Mouse (Mus musculus) forebrain, embryonic 11.5 days (tissue): ENCODE measurements at regions not wholly inside any gene's neighbourhood (a gene's known extent, or its start where the extent isn't known, plus 50 kb on each side); places are given as distances from the start of the nearest gene placed in this dataset.
"Not testable (repeated sequence)": the region's sequence is repeated elsewhere in the genome, so short reads cannot be mapped to it uniquely, and the experiment has no call there.

ENCODE experiments used
- ATAC-seq: fragments of 200-750 bp; cut with Nextera tagmentation; replicated peaks from 2 replicates; pipeline ENCODE4 v1.8.0; 2017; ENCODE audit warnings: moderate TSS enrichment; ENCODE audit not compliant: low FRiP score
- DNase-seq: peaks from one replicate; pipeline ENCODE4 v3.0.0-alpha.2; 2017; ENCODE audit warnings: low spot score
- H3K27ac ChIP-seq: fragments of 300-500 bp; sonication (generic); 2 replicates; pipeline ENCODE4 v1.5.1; 2014; ENCODE audit warnings: low read depth, low read length
- H3K27me3 ChIP-seq: fragments of 300-500 bp; sonication (generic); 2 replicates; pipeline ENCODE4 v1.6.1; 2014; ENCODE audit warnings: mild to moderate bottlenecking, low read length, mixed read lengths; ENCODE audit not compliant: control insufficient read depth, insufficient read depth
- H3K36me3 ChIP-seq: fragments of 300-500 bp; sonication (generic); 2 replicates; pipeline ENCODE4 v1.6.1; 2014; ENCODE audit warnings: mild to moderate bottlenecking, low read length, moderate library complexity, mixed read lengths; ENCODE audit not compliant: control insufficient read depth, insufficient read depth
- H3K4me1 ChIP-seq: fragments of 300-500 bp; sonication (generic); replicated peaks from 2 replicates; pipeline ENCODE4 v1.6.1; 2014; ENCODE audit warnings: low read length, mixed read lengths; ENCODE audit not compliant: control insufficient read depth, insufficient read depth
- H3K4me2 ChIP-seq: fragments of 300-500 bp; sonication (generic); 2 replicates; pipeline ENCODE4 v1.6.1; 2014; ENCODE audit warnings: low read depth, mild to moderate bottlenecking, low read length, moderate library complexity, mixed read lengths; ENCODE audit not compliant: severe bottlenecking
- H3K4me3 ChIP-seq: fragments of 300-500 bp; sonication (generic); 2 replicates; pipeline ENCODE4 v1.5.1; 2014; ENCODE audit warnings: low read depth, low read length
- H3K9ac ChIP-seq: fragments of 300-500 bp; sonication (generic); 2 replicates; pipeline ENCODE4 v1.6.1; 2014; ENCODE audit warnings: low read length
- H3K9me3 ChIP-seq: fragments of 300-500 bp; sonication (generic); 2 replicates; pipeline ENCODE4 v1.6.1; 2016; ENCODE audit warnings: low read length, mixed read lengths; ENCODE audit not compliant: control insufficient read depth
- WGBS: fragments of 180-500 bp; shearing (Covaris S2); extraction: QIAGEN DNeasy Blood & Tissue Kit; methylation state at CpG from one replicate; pipeline ENCODE4 v1.1.7; 2014; 5-methylcytosine and 5-hydroxymethylcytosine counted together

DNA sequence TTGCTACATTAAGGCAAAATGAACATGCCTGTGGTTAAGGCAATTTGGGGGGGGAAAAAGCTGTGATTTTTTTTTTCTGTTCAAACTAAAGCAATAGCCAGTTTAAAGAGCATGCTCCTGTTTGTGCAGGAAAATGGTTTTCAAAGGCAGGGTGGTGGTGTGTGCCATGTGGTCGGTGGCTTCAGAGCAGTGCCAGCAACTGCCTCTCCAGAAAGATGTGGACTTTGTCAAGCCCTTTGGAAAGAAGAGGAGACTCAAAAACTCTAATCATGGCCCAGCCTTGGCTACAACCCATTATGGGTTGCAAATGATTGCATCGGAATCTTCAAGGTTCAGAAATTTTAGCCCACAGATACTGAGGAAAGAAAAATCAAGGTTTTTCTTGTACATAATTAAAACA is 382.4 kb upstream of the Arid1b start:
- 93% methylated on average over 2 of the region's 2 CpGs for WGBS
- no peak for DNase-seq
- Histone ChIP-seq H3K36me3 (no peaks in the 10 kb centered on the region), H3K9ac (no peak overlapping the region), H3K4me3 (no peak overlapping the region), H3K4me1 (no peaks in the 10 kb centered on the region), H3K27me3 (no peaks in the 10 kb centered on the region), H3K4me2 (no peak overlapping the region), H3K9me3 (no peaks in the 10 kb centered on the region), H3K27ac (no peak overlapping the region)
- ATAC-seq = no peak

DNA sequence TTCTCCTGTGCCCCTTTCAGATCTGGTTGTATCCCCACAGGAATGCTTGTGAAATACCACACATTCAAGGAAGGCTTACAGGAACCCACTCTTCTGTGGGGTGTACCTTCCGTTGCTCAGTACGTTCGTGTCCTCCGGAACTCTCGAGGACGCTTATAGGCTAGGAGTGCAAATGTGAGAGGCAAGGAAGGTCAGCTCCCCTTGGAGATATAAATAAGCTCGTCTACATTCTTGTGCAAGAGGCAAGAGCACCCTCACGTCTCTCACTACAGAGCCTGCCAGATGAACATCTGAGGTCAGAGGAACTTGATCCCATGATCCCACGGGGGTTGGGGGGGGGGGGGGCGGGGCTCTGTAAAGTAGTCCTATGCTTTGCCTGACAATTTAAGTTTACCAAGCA is 382.0 kb upstream of the Arid1b start:
- ATAC-seq (no peak), DNase-seq (no peak)
- H3K4me1 ChIP-seq = no peaks in the 10 kb centered on the region
- H3K27me3 ChIP-seq = no peaks in the 10 kb centered on the region
- H3K36me3 ChIP-seq = no peaks in the 10 kb centered on the region
- WGBS = 65% methylated on average over 10 of the region's 10 CpGs
- H3K9me3 ChIP-seq = no peaks in the 10 kb centered on the region
- H3K27ac ChIP-seq = no peak overlapping the region
- H3K4me3 ChIP-seq = no peak overlapping the region
- no peak overlapping the region for H3K9ac ChIP-seq
- no peak overlapping the region for H3K4me2 ChIP-seq

DNA sequence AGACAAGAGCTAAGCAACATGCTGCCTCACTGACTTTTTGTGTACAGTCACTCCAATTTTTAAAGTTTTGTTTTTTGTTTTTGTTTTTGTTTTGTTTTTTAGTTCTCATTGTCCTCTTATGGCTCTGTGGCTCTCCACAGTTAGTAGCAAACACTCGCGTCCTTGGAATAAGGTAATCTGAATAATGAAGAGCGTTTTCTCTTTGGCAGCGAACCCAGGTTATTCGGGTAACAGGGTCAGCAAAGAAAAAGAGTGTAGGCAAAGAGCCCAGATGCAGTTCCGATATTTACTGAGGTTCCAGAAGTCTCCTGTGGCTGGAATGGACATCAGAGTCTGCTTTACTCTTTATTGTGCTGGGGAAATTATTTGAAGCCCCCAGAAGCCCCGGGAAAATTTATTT is 381.4 kb upstream of the Arid1b start:
- no peak overlapping the region for H3K27ac ChIP-seq
- H3K9me3 ChIP-seq = no peaks in the 10 kb centered on the region
- no peak overlapping the region for H3K4me3 ChIP-seq
- no peaks in the 10 kb centered on the region for H3K4me1 ChIP-seq
- no peak overlapping the region for H3K9ac ChIP-seq
- no peak for ATAC-seq
- no peaks in the 10 kb centered on the region for H3K36me3 ChIP-seq
- 90% methylated on average over 7 of the region's 7 CpGs for WGBS
- no peak overlapping the region for H3K4me2 ChIP-seq
- no peaks in the 10 kb centered on the region for H3K27me3 ChIP-seq
- no peak for DNase-seq

DNA sequence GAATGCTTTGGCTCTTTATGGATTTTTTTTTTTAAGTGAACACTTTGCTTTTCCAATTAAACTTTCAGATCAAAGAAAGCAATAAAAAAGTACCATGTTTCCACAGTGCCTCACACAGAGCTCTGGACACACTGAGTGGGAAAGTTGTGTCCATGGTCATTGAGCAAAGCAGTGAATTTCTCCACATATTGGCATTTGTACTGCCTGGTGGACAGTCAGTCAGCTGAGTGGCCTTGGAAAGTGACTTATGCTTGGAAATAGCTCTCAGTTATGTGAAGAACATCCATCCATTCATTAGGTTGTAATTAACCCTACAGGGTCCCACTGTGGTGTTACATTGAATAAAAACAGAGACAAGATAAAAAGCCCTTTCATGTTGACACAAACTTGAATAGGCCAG is 373.8 kb upstream of the Arid1b start:
- no peak overlapping the region for H3K4me2 ChIP-seq
- no peak for DNase-seq

DNA sequence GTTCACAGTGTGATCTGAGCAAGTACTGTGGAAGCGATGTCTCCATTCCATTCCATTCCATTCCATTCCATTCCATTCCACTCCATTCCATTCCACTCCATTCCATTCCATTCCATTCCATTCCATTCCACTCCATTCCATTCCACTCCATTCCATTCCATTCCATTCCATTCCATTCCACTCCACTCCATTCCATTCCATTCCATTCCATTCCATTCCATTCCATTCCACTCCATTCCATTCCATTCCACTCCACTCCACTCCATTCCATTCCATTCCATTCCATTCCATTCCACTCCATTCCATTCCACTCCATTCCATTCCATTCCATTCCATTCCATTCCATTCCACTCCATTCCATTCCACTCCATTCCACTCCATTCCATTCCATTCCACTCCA is 368.0 kb upstream of the Arid1b start:
- H3K4me2 ChIP-seq, H3K27ac ChIP-seq, H3K36me3 ChIP-seq, ATAC-seq, H3K4me1 ChIP-seq, H3K4me3 ChIP-seq, DNase-seq, H3K27me3 ChIP-seq, H3K9ac ChIP-seq, H3K9me3 ChIP-seq: not testable (repeated sequence)
- WGBS = 100% methylated on average over 1 of the region's 1 CpGs

More for the DNA sequence above, 373.8 kb upstream of the Arid1b start:
- no peak for ATAC-seq
- no peaks in the 10 kb centered on the region for H3K9me3 ChIP-seq
- H3K9ac ChIP-seq = no peak overlapping the region
- H3K36me3 ChIP-seq = no peaks in the 10 kb centered on the region
- H3K4me3 ChIP-seq = no peak overlapping the region
- H3K4me1 ChIP-seq = no peaks in the 10 kb centered on the region
- no peaks in the 10 kb centered on the region for H3K27me3 ChIP-seq
- no peak overlapping the region for H3K27ac ChIP-seq

DNA sequence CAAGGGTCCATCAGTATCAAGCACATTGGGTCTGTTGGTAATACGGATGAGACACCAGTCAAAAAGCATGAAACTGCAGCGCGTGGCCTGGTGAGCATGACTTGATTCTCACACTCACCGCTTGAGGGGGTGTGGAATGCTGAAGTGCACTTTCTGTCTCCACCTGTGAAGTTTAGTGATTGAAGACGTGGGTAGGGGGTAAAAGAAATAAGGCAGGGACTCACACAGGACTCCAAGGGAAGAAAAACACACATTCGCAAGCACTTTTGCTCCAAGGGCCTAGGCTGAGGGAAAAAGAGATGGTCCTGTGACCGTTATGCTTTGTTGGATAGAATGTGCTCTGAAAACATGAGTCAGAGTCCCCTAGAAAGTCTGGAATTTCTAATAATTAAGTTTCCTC is 366.6 kb upstream of the Arid1b start:
- H3K27me3 ChIP-seq = no peaks in the 10 kb centered on the region
- no peaks in the 10 kb centered on the region for H3K9me3 ChIP-seq
- WGBS = 86% methylated on average over 7 of the region's 7 CpGs
- no peak for ATAC-seq
- no peak overlapping the region for H3K4me3 ChIP-seq
- no peaks in the 10 kb centered on the region for H3K36me3 ChIP-seq
- no peaks in the 10 kb centered on the region for H3K4me1 ChIP-seq
- DNase-seq = no peak
- no peak overlapping the region for H3K9ac ChIP-seq
- H3K27ac ChIP-seq = no peak overlapping the region
- H3K4me2 ChIP-seq = no peak overlapping the region

DNA sequence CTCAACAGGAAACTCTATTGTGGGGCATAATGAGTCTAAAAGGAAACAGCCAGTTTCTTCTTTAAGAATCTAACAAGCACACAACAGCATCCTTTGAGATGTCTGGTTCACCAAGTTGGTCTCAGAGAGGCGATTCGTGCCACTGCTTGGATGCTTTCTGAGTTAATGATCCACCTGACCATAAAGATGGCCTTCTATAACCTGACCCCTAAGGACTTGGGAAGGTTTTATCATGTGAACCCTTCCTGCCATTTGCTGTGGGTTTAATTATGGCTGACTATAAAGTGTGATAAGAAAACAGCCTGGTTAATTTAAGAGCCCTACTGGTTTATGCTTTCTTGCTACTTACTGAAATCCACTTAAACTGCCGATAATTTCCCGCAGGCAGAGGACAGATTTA is 363.0 kb upstream of the Arid1b start:
- Histone ChIP-seq H3K4me2 (no peak overlapping the region), H3K27ac (no peak overlapping the region), H3K36me3 (no peaks in the 10 kb centered on the region), H3K9ac (no peak overlapping the region), H3K27me3 (no peaks in the 10 kb centered on the region), H3K4me1 (no peaks in the 10 kb centered on the region), H3K9me3 (no peaks in the 10 kb centered on the region), H3K4me3 (no peak overlapping the region)
- WGBS = 94% methylated on average over 4 of the region's 4 CpGs
- DNase-seq (no peak), ATAC-seq (no peak)

DNA sequence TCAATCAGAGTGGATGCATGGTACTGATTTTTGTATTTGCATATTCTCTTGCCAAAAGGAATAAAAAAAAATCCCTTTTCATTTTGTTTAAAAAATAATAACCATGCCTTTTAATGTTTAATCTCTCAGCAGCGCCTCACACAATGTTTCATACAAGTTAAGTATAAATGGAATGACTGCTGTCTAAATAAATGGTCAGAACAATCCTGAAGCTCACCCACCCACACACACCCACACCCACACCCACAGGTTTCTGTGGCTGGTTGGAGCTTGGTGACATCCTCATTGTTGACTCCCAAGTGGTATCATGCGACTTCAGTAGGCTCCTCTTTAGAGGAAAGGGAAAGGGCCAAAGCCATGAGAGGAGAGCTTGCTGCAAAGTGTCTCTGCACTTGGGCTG is 361.6 kb upstream of the Arid1b start:
- 95% methylated on average over 2 of the region's 2 CpGs for WGBS

DNA sequence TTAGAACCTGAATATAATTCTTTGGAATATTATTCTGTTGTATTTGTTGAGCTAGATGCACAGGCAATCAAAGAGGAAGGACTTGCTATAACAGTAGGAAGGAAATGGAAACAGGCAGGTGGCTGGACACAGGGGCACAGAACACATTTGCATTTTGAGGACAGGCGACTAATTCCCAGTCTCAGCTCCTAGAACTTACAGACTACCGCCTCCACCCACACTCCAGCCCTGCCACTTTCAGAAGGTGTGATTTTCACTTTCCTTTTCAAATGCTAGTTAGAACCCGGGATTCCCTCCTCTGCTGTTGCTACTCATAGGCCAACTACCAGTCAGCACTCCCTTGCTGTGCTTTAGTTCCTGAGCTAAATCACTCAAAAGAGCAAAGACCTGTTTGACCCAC is 360.4 kb upstream of the Arid1b start:
- H3K4me1 ChIP-seq = 0 out of 2 replicates have a peak, but pooled peaks cover 2% of the 10 kb centered on the region
- no peaks in the 10 kb centered on the region for H3K9me3 ChIP-seq
- H3K9ac ChIP-seq = no peak overlapping the region
- H3K36me3 ChIP-seq = no peaks in the 10 kb centered on the region
- H3K4me3 ChIP-seq = no peak overlapping the region
- WGBS = 64% methylated on average over 3 of the region's 3 CpGs
- no peaks in the 10 kb centered on the region for H3K27me3 ChIP-seq
- no peak overlapping the region for H3K4me2 ChIP-seq
- ATAC-seq (no peak), DNase-seq (no peak)
- no peak overlapping the region for H3K27ac ChIP-seq

More for the DNA sequence above, 361.6 kb upstream of the Arid1b start:
- ATAC-seq (no peak), DNase-seq (no peak)
- Histone ChIP-seq H3K27ac (no peak overlapping the region), H3K9ac (no peak overlapping the region), H3K4me1 (0 out of 2 replicates have a peak, but pooled peaks cover 2% of the 10 kb centered on the region), H3K4me2 (no peak overlapping the region), H3K36me3 (no peaks in the 10 kb centered on the region), H3K9me3 (no peaks in the 10 kb centered on the region), H3K27me3 (no peaks in the 10 kb centered on the region), H3K4me3 (no peak overlapping the region)
